Mouse (Mus musculus) adrenal gland, postnatal 25 days (tissue): ENCODE measurements around the gene Ints11. TPM values are rescaled to one million over a fixed set of nuclear protein-coding genes. Genes with fewer than 3 reads are reported as not detected.

Source experiments
- microRNA-seq, 2 experiments: library from miRNA; unstranded; fragments of <30 nt; microRNA quantifications; one replicate each; pipeline ENCODE4 v1.2.0; 2021
- total RNA-seq: library from RNA; stranded (reverse); gene quantifications from 2 replicates; pipeline ENCODE4 v1.2.3, GENCODE M21; 2021

The Ints11 gene
- total RNA-seq, 1 experiment from 2014 or later: 32.4 TPM

Small RNA genes within 50 kb of the gene (microRNA-seq; reads per million reads assigned to microRNA genes)
- gene Gm22991: 0 reads per million in 2 experiments

Other genes with a start within 250 kb of the Ints11 start
- 50.9 and 68.4 TPM in 2 replicates for gene Cdk11b, start 244.7 kb upstream of the Ints11 start, total RNA-seq
- gene Gm10563, start 224.1 kb upstream of the Ints11 start, total RNA-seq: not detected in 2 replicates
- 3.7 and 4.2 TPM in 2 replicates for gene Mmp23, start 216.2 kb upstream of the Ints11 start, total RNA-seq
- 47.0 and 60.2 TPM in 2 replicates for gene Mib2, start 200.3 kb upstream of the Ints11 start, total RNA-seq
- 50.8 and 67.4 TPM in 2 replicates for gene Fndc10, start 175.2 kb upstream of the Ints11 start, total RNA-seq
- 100 and 123 TPM in 2 replicates for gene Ssu72, start 164.7 kb upstream of the Ints11 start, total RNA-seq
- gene Tmem240, start 134.7 kb upstream of the Ints11 start, total RNA-seq: 0.86 and 1.6 TPM in 2 replicates
- gene Atad3a, start 108.5 kb upstream of the Ints11 start, total RNA-seq: 91.0 and 98.7 TPM in 2 replicates
- 2.6 and 3.7 TPM in 2 replicates for gene Vwa1, start 94.8 kb upstream of the Ints11 start, total RNA-seq
- gene Tmem88b, start 83.7 kb upstream of the Ints11 start, total RNA-seq: 0.79 and 1.2 TPM in 2 replicates
- gene Ankrd65, start 79.1 kb upstream of the Ints11 start, total RNA-seq: not detected in 2 replicates
- 126 and 163 TPM in 2 replicates for gene Mrpl20, start 66.7 kb upstream of the Ints11 start, total RNA-seq
- 150 and 170 TPM in 2 replicates for gene Ccnl2, start 57.1 kb upstream of the Ints11 start, total RNA-seq
- gene Aurkaip1, start 38.3 kb upstream of the Ints11 start, total RNA-seq: 135 and 160 TPM in 2 replicates
- 38.1 and 50.3 TPM in 2 replicates for gene Mxra8, start 29.9 kb upstream of the Ints11 start, total RNA-seq
- 63.2 and 64.6 TPM in 2 replicates for gene Dvl1, start 22.1 kb upstream of the Ints11 start, total RNA-seq
- gene Tas1r3, start 6.2 kb upstream of the Ints11 start, total RNA-seq: 0.52 and 0.55 TPM in 2 replicates
- gene Cptp, start 106 bp upstream of the Ints11 start, total RNA-seq: 13.8 and 23.0 TPM in 2 replicates
- 36.3 and 38.8 TPM in 2 replicates for gene Pusl1, start 22.2 kb downstream of the Ints11 start, total RNA-seq
- gene Acap3, start 22.3 kb downstream of the Ints11 start, total RNA-seq: 23.6 and 27.1 TPM in 2 replicates
- 71.7 and 76.6 TPM in 2 replicates for gene Ube2j2, start 74.3 kb downstream of the Ints11 start, total RNA-seq
- gene C1qtnf12, start 92.8 kb downstream of the Ints11 start, total RNA-seq: 70.6 and 77.9 TPM in 2 replicates
- 6.6 and 9.7 TPM in 2 replicates for gene B3galt6, start 123.1 kb downstream of the Ints11 start, total RNA-seq
- gene Sdf4, start 123.3 kb downstream of the Ints11 start, total RNA-seq: 248 and 275 TPM in 2 replicates
- 1.5 TPM in 1 of 2 replicates, not detected in the other for gene Tnfrsf4, start 144.3 kb downstream of the Ints11 start, total RNA-seq
- gene Tnfrsf18, start 156.6 kb downstream of the Ints11 start, total RNA-seq: not detected in 2 replicates
- 0.61 TPM in 1 of 2 replicates, not detected in the other for gene Ttll10, start 189.9 kb downstream of the Ints11 start, total RNA-seq
- gene 9430015G10Rik, start 240.4 kb downstream of the Ints11 start, total RNA-seq: 13.5 and 16.7 TPM in 2 replicates